Mouse (Mus musculus) midbrain, embryonic 12.5 days (tissue): Measurements from ENCODE around the gene Vash2. TPM values are rescaled to one million over a fixed set of nuclear protein-coding genes. Genes with fewer than 3 reads are reported as not detected.
A peak's percentile ranks its signal among the peaks of the same experiment; 100 is the strongest.
"Not testable (repeated sequence)": the region's sequence is repeated elsewhere in the genome, so short reads cannot be mapped to it uniquely, and the experiment has no call there.

Experiments
- ATAC-seq: fragments of 200-750 bp; cut with Nextera tagmentation; 2 replicates; pipeline ENCODE4 v1.8.0; 2017; ENCODE audit warnings: low read depth, moderate TSS enrichment, moderate library complexity; ENCODE audit not compliant: low FRiP score
- H3K27ac ChIP-seq: fragments of 300-500 bp; sonication (generic); replicated peaks from 2 replicates; pipeline ENCODE4 v1.5.1; 2016; ENCODE audit warnings: mild to moderate bottlenecking
- H3K27me3 ChIP-seq: fragments of 300-500 bp; sonication (generic); 2 replicates; pipeline ENCODE4 v1.6.1; 2016; ENCODE audit warnings: mild to moderate bottlenecking
- H3K36me3 ChIP-seq: fragments of 300-500 bp; sonication (generic); 2 replicates; pipeline ENCODE4 v1.6.1; 2016
- H3K4me1 ChIP-seq: fragments of 300-500 bp; sonication (generic); 2 replicates; pipeline ENCODE4 v1.6.1; 2016
- H3K4me2 ChIP-seq: fragments of 300-500 bp; sonication (generic); replicated peaks from 2 replicates; pipeline ENCODE4 v1.6.1; 2016; ENCODE audit warnings: mild to moderate bottlenecking, moderate library complexity
- H3K4me3 ChIP-seq: fragments of 300-500 bp; sonication (generic); 2 replicates; pipeline ENCODE4 v1.5.1; 2016; ENCODE audit warnings: mild to moderate bottlenecking
- H3K9ac ChIP-seq: fragments of 300-500 bp; sonication (generic); replicated peaks from 2 replicates; pipeline ENCODE4 v1.6.1; 2016; ENCODE audit warnings: mild to moderate bottlenecking, moderate library complexity
- H3K9me3 ChIP-seq: fragments of 300-500 bp; sonication (generic); 2 replicates; pipeline ENCODE4 v1.6.1; 2016; ENCODE audit warnings: mild to moderate bottlenecking
- WGBS: fragments of 180-500 bp; shearing (Covaris S2); methylation state at CpG from one replicate; pipeline ENCODE4 v1.1.7; 2016; 5-methylcytosine and 5-hydroxymethylcytosine counted together
- polyA plus RNA-seq: library from polyadenylated mRNA; unstranded; fragments of >200 nt; fragmentation: Nextera tagmentation; extraction: Ambion mirVana; gene quantifications from 2 replicates; pipeline ENCODE4 v1.2.1, GENCODE M21; 2016

The Vash2 gene
- polyA plus RNA-seq, 1 experiment from 2014 or later: 67.2 TPM

- Histone ChIP-seq H3K27me3 (no peaks in the 10 kb centered on the region), H3K9ac (no peak overlapping the region), H3K27ac (no peak overlapping the region), H3K9me3 (no peaks in the 10 kb centered on the region), H3K4me1 (no peaks in the 10 kb centered on the region), H3K4me2 (no peak overlapping the region), H3K4me3 (no peak overlapping the region), H3K36me3 (peaks cover 71% of the 10 kb centered on the region)
- 81% methylated on average over 7 of the region's 7 CpGs for WGBS
- no peak for ATAC-seq
Measured at GRCm38 (mm10) chr1:190939803-190940202, 39.3 kb downstream of the Vash2 start.

GRCm38 (mm10) chr1:190930181-190930580 lies 48.9 kb downstream of the Vash2 start:
- Histone ChIP-seq H3K27ac (no peak overlapping the region), H3K4me1 (peaks cover 13% of the 10 kb centered on the region), H3K36me3 (peaks cover 24% of the 10 kb centered on the region), H3K4me2 (no peak overlapping the region), H3K27me3 (0 out of 2 replicates have a peak, but pooled peaks cover 1% of the 10 kb centered on the region), H3K9me3 (no peaks in the 10 kb centered on the region), H3K9ac (no peak overlapping the region), H3K4me3 (no peak overlapping the region)
- 91% methylated on average over 6 of the region's 6 CpGs for WGBS
- no peak for ATAC-seq

- Histone ChIP-seq H3K27ac (peak overlapping the region; percentile 99), H3K27me3 (0 out of 2 replicates have a peak, but pooled peaks cover 2% of the 10 kb centered on the region), H3K4me1 (peaks cover 13% of the 10 kb centered on the region), H3K36me3 (peaks cover 14% of the 10 kb centered on the region; the same call in 1 of the 2 replicates), H3K9ac (peak overlapping the region; percentile 90), H3K4me2 (peak overlapping the region; percentile 77), H3K4me3 (peak overlapping the region; percentile 79), H3K9me3 (no peaks in the 10 kb centered on the region)
- no peak; the same call in 1 of the 2 replicates for ATAC-seq
- WGBS: 9% methylated on average over 27 of the region's 27 CpGs
Measured at GRCm38 (mm10) chr1:190929010-190929695, 49.9 kb downstream of the Vash2 start.

- peak overlapping the region; percentile 77 for H3K4me2 ChIP-seq
- peak; percentile 98 for ATAC-seq
- H3K4me3 ChIP-seq: peak overlapping the region; percentile 79
- H3K27ac ChIP-seq: peak overlapping the region; percentile 99
- H3K4me1 ChIP-seq: peaks cover 13% of the 10 kb centered on the region
- H3K36me3 ChIP-seq: 0 out of 2 replicates have a peak, but pooled peaks cover 8% of the 10 kb centered on the region
- H3K9ac ChIP-seq: peak overlapping the region; percentile 90
- H3K9me3 ChIP-seq: no peaks in the 10 kb centered on the region
- H3K27me3 ChIP-seq: 0 out of 2 replicates have a peak, but pooled peaks cover 2% of the 10 kb centered on the region
- WGBS: under 1% methylated on average over 41 of the region's 79 CpGs
Measured at GRCm38 (mm10) chr1:190928370-190929009, 50.6 kb downstream of the Vash2 start.

- Histone ChIP-seq H3K9me3 (no peaks in the 10 kb centered on the region), H3K36me3 (0 out of 2 replicates have a peak, but pooled peaks cover 5% of the 10 kb centered on the region), H3K4me2 (peak overlapping the region; percentile 77), H3K4me3 (peak overlapping the region; percentile 79), H3K4me1 (peaks cover 13% of the 10 kb centered on the region), H3K27ac (peak overlapping the region; percentile 99), H3K27me3 (0 out of 2 replicates have a peak, but pooled peaks cover 2% of the 10 kb centered on the region), H3K9ac (peak overlapping the region; percentile 90)
- peak; percentile 6 for ATAC-seq
- 25% methylated on average over 16 of the region's 16 CpGs for WGBS
Measured at GRCm38 (mm10) chr1:190927751-190928369, 51.2 kb downstream of the Vash2 start.

- peaks cover 13% of the 10 kb centered on the region for H3K4me1 ChIP-seq
- peak overlapping the region; percentile 77; the same call in 1 of the 2 replicates for H3K4me2 ChIP-seq
- H3K36me3 ChIP-seq: 0 out of 2 replicates have a peak, but pooled peaks cover 3% of the 10 kb centered on the region
- no peak for ATAC-seq
- H3K27me3 ChIP-seq: 0 out of 2 replicates have a peak, but pooled peaks cover 2% of the 10 kb centered on the region
- WGBS: 94% methylated on average over 3 of the region's 3 CpGs
- no peak overlapping the region for H3K4me3 ChIP-seq
- H3K27ac ChIP-seq: no peak overlapping the region
- no peaks in the 10 kb centered on the region for H3K9me3 ChIP-seq
- H3K9ac ChIP-seq: no peak overlapping the region
Measured at GRCm38 (mm10) chr1:190927311-190927710, 51.8 kb downstream of the Vash2 start.

GRCm38 (mm10) chr1:190924812-190925211 lies 54.3 kb downstream of the Vash2 start, which contains the start of gene Angel2:
Gene Angel2 (plus strand): TSS chr1:190925112.
- not testable (repeated sequence) for H3K9me3 ChIP-seq, ATAC-seq, H3K36me3 ChIP-seq, H3K4me1 ChIP-seq, H3K9ac ChIP-seq, H3K27me3 ChIP-seq, H3K4me2 ChIP-seq, H3K27ac ChIP-seq, H3K4me3 ChIP-seq
- 89% methylated on average over 3 of the region's 3 CpGs for WGBS

GRCm38 (mm10) chr1:190919725-190920469 lies 59.2 kb downstream of the Vash2 start:
- WGBS: 74% methylated on average over 8 of the region's 8 CpGs

GRCm38 (mm10) chr1:190918938-190919337 lies 60.2 kb downstream of the Vash2 start:
- no peak overlapping the region for H3K9ac ChIP-seq
- 67% methylated on average over 7 of the region's 7 CpGs for WGBS

More at GRCm38 (mm10) chr1:190919725-190920469, 59.2 kb downstream of the Vash2 start:
- Histone ChIP-seq H3K27me3 (no peaks in the 10 kb centered on the region), H3K27ac (no peak overlapping the region), H3K9ac (no peak overlapping the region), H3K4me3 (no peak overlapping the region), H3K4me1 (no peaks in the 10 kb centered on the region), H3K9me3 (no peaks in the 10 kb centered on the region), H3K4me2 (no peak overlapping the region), H3K36me3 (no peaks in the 10 kb centered on the region)
- ATAC-seq: no peak

GRCm38 (mm10) chr1:190912623-190913022 lies 66.5 kb downstream of the Vash2 start:
- Histone ChIP-seq H3K27ac (no peak overlapping the region), H3K9me3 (no peaks in the 10 kb centered on the region), H3K4me3 (no peak overlapping the region), H3K4me2 (no peak overlapping the region), H3K27me3 (no peaks in the 10 kb centered on the region), H3K4me1 (peaks cover 16% of the 10 kb centered on the region), H3K9ac (no peak overlapping the region), H3K36me3 (no peaks in the 10 kb centered on the region)
- WGBS: 41% methylated on average over 1 of the region's 1 CpGs
- ATAC-seq: no peak

More at GRCm38 (mm10) chr1:190918938-190919337, 60.2 kb downstream of the Vash2 start:
- no peak overlapping the region for H3K4me2 ChIP-seq
- H3K9me3 ChIP-seq: no peaks in the 10 kb centered on the region
- no peak overlapping the region for H3K4me3 ChIP-seq
- H3K4me1 ChIP-seq: no peaks in the 10 kb centered on the region
- no peak overlapping the region for H3K27ac ChIP-seq
- H3K36me3 ChIP-seq: no peaks in the 10 kb centered on the region
- no peaks in the 10 kb centered on the region for H3K27me3 ChIP-seq
- ATAC-seq: no peak

- H3K4me3 ChIP-seq: peak within 1 kb of the TSS; percentile 84
- peak; percentile 94 for ATAC-seq
- no peaks in the 10 kb centered on the region for H3K36me3 ChIP-seq
- peak within 1 kb of the TSS; percentile 85 for H3K4me2 ChIP-seq
- under 1% methylated on average over 46 of the region's 47 CpGs for WGBS
- H3K27ac ChIP-seq: peak within 1 kb of the TSS; percentile 74
- H3K4me1 ChIP-seq: peaks cover 16% of the 10 kb centered on the region
- H3K27me3 ChIP-seq: no peaks in the 10 kb centered on the region
- no peaks in the 10 kb centered on the region for H3K9me3 ChIP-seq
- peak within 1 kb of the TSS; percentile 87 for H3K9ac ChIP-seq
Measured at GRCm38 (mm10) chr1:190911415-190912123, 67.5 kb downstream of the Vash2 start, which contains the start of gene Rps6kc1. Gene Rps6kc1 (minus strand): TSS chr1:190911770.
